Mouse (Mus musculus) olfactory bulb, adult 2 months (tissue): ENCODE results near the gene Wscd2. TPM values are rescaled to one million over a fixed set of nuclear protein-coding genes. Genes with fewer than 3 reads are reported as not detected.

Experiments
- H3K27ac ChIP-seq: fragments of 200-500 bp; 2 replicates; pipeline ENCODE4 v1.5.1; 2012; ENCODE audit warnings: low read depth, low read length; ENCODE audit not compliant: insufficient read depth
- H3K4me1 ChIP-seq: fragments of 200-500 bp; 2 replicates; pipeline ENCODE4 v1.6.1; 2012; ENCODE audit warnings: low read length; ENCODE audit not compliant: control insufficient read depth, insufficient read depth
- H3K4me3 ChIP-seq: fragments of 200-500 bp; 2 replicates; pipeline ENCODE4 v1.5.1; 2012; ENCODE audit warnings: mild to moderate bottlenecking, low read depth, low read length, moderate library complexity; ENCODE audit not compliant: insufficient read depth
- CTCF ChIP-seq: fragments of 200-500 bp; IDR thresholded peaks from 2 replicates; pipeline ENCODE4 v1.5.1; 2012; ENCODE audit warnings: low read depth, mild to moderate bottlenecking, low read length, moderate library complexity; ENCODE audit not compliant: insufficient read depth
- POLR2A ChIP-seq: fragments of 200-500 bp; IDR thresholded peaks from 2 replicates; pipeline ENCODE4 v1.6.1; 2012; ENCODE audit warnings: mild to moderate bottlenecking, low read depth, low read length, moderate library complexity; ENCODE audit not compliant: insufficient read depth
- WGBS: fragments of 180-500 bp; shearing (Covaris S2); methylation state at CpG from one replicate; pipeline ENCODE4 v1.1.7; 2018; 5-methylcytosine and 5-hydroxymethylcytosine counted together
- polyA plus RNA-seq: library from polyadenylated mRNA; stranded (reverse); fragments of >200 nt; gene quantifications from 2 replicates; pipeline ENCODE4 v1.2.4, GENCODE M21; 2012; ENCODE audit warnings: low replicate concordance; ENCODE audit not compliant: missing spikeins, insufficient read depth, insufficient read length

The Wscd2 gene
- polyA plus RNA-seq, 1 experiment, result not detected

GRCm38 (mm10) chr5:113514062-113514461 is 23.9 kb downstream of the Wscd2 start:
- Histone ChIP-seq H3K4me1 (peaks cover 54% of the 10 kb centered on the region), H3K27ac (no peak overlapping the region), H3K4me3 (no peak overlapping the region)
- 69% methylated on average over 6 of the region's 6 CpGs for WGBS
- no peak for TF ChIP-seq POLR2A
- TF ChIP-seq CTCF, result no peak

- H3K4me3 ChIP-seq, result no peak overlapping the region
- no peak overlapping the region for H3K27ac ChIP-seq
- TF ChIP-seq CTCF (no peak), POLR2A (no peak)
- 52% methylated on average over 14 of the region's 14 CpGs for WGBS
- H3K4me1 ChIP-seq, result peaks cover 33% of the 10 kb centered on the region
Observed at GRCm38 (mm10) chr5:113516119-113516872, 26.2 kb downstream of the Wscd2 start.

- H3K27ac ChIP-seq, result no peak overlapping the region
- H3K4me3 ChIP-seq, result no peak overlapping the region
- WGBS, result 50% methylated on average over 14 of the region's 14 CpGs
- H3K4me1 ChIP-seq, result peaks cover 32% of the 10 kb centered on the region
- no peak for TF ChIP-seq POLR2A
- no peak for TF ChIP-seq CTCF
Observed at GRCm38 (mm10) chr5:113516873-113517336, 26.8 kb downstream of the Wscd2 start.

- 89% methylated on average over 4 of the region's 4 CpGs for WGBS
- H3K4me3 ChIP-seq, result no peak overlapping the region
- H3K27ac ChIP-seq, result no peak overlapping the region
- TF ChIP-seq POLR2A (no peak), CTCF (no peak)
- H3K4me1 ChIP-seq, result peaks cover 27% of the 10 kb centered on the region
Observed at GRCm38 (mm10) chr5:113517387-113517786, 27.3 kb downstream of the Wscd2 start.

GRCm38 (mm10) chr5:113521037-113521436 is 30.9 kb downstream of the Wscd2 start:
- WGBS, result 81% methylated on average over 6 of the region's 6 CpGs
- no peak for TF ChIP-seq CTCF
- no peak for TF ChIP-seq POLR2A
- Histone ChIP-seq H3K4me3 (no peak overlapping the region), H3K27ac (no peak overlapping the region), H3K4me1 (peaks cover 10% of the 10 kb centered on the region)

- Histone ChIP-seq H3K27ac (no peak overlapping the region), H3K4me1 (peaks cover 63% of the 10 kb centered on the region), H3K4me3 (no peak overlapping the region)
- 80% methylated on average over 1 of the region's 1 CpGs for WGBS
- TF ChIP-seq CTCF (no peak), POLR2A (no peak)
Observed at GRCm38 (mm10) chr5:113538826-113539225, 48.7 kb downstream of the Wscd2 start.

GRCm38 (mm10) chr5:113539438-113539837 is 49.3 kb downstream of the Wscd2 start:
- H3K4me1 ChIP-seq, result peaks cover 66% of the 10 kb centered on the region
- H3K4me3 ChIP-seq, result no peak overlapping the region
- no peak overlapping the region; the same call in 1 of the 2 replicates for H3K27ac ChIP-seq
- 62% methylated on average over 2 of the region's 2 CpGs for WGBS
- TF ChIP-seq POLR2A, result no peak
- TF ChIP-seq CTCF, result no peak

GRCm38 (mm10) chr5:113539858-113540257 is 49.7 kb downstream of the Wscd2 start:
- TF ChIP-seq POLR2A (no peak), CTCF (no peak)
- WGBS, result 58% methylated on average over 7 of the region's 7 CpGs

GRCm38 (mm10) chr5:113541196-113541595 is 51.1 kb downstream of the Wscd2 start:
- H3K4me1 ChIP-seq, result peaks cover 77% of the 10 kb centered on the region
- no peak overlapping the region for H3K4me3 ChIP-seq
- TF ChIP-seq POLR2A, result no peak
- 0 out of 2 replicates have a peak overlapping the region, but pooled peaks have one; percentile 12 for H3K27ac ChIP-seq
- WGBS, result 63% methylated on average over 5 of the region's 5 CpGs

More at GRCm38 (mm10) chr5:113539858-113540257, 49.7 kb downstream of the Wscd2 start:
- Histone ChIP-seq H3K4me3 (no peak overlapping the region), H3K27ac (no peak overlapping the region; the same call in 1 of the 2 replicates), H3K4me1 (peaks cover 70% of the 10 kb centered on the region)
